Mouse (Mus musculus) heart, embryonic 16.5 days (tissue): ENCODE measurements around the gene Krt9. TPM values are rescaled to one million over a fixed set of nuclear protein-coding genes. Genes with fewer than 3 reads are reported as not detected.

Experiments
- ATAC-seq: fragments of 200-750 bp; cut with Nextera tagmentation; replicated peaks from 2 replicates; pipeline ENCODE4 v1.8.0; 2017; ENCODE audit warnings: moderate number of reproducible peaks; ENCODE audit not compliant: insufficient read depth, low FRiP score; ENCODE audit errors: extremely low read depth
- H3K27ac ChIP-seq: fragments of 300-500 bp; sonication (generic); 2 replicates; pipeline ENCODE4 v1.5.1; 2014; ENCODE audit warnings: mild to moderate bottlenecking, low read length, control low read depth, moderate library complexity
- H3K27me3 ChIP-seq: fragments of 300-500 bp; sonication (generic); 2 replicates; pipeline ENCODE4 v1.6.1; 2014; ENCODE audit warnings: low read length, mixed read lengths; ENCODE audit not compliant: control insufficient read depth, insufficient read depth
- H3K36me3 ChIP-seq: fragments of 300-500 bp; sonication (generic); 2 replicates; pipeline ENCODE4 v1.6.1; 2014; ENCODE audit not compliant: control insufficient read depth, insufficient read depth
- H3K4me1 ChIP-seq: fragments of 300-500 bp; sonication (generic); 2 replicates; pipeline ENCODE4 v1.6.1; 2014; ENCODE audit warnings: low read length, mixed read lengths; ENCODE audit not compliant: control insufficient read depth, insufficient read depth
- H3K4me2 ChIP-seq: fragments of 300-500 bp; sonication (generic); 2 replicates; pipeline ENCODE4 v1.6.1; 2014; ENCODE audit warnings: low read depth, mild to moderate bottlenecking, control low read depth, low read length
- H3K4me3 ChIP-seq: fragments of 300-500 bp; sonication (generic); 2 replicates; pipeline ENCODE4 v1.5.1; 2014; ENCODE audit warnings: mild to moderate bottlenecking, control low read depth, low read length
- H3K9ac ChIP-seq: fragments of 300-500 bp; sonication (generic); 2 replicates; pipeline ENCODE4 v1.6.1; 2014; ENCODE audit warnings: low read length, control low read depth
- H3K9me3 ChIP-seq: fragments of 300-500 bp; sonication (generic); replicated peaks from 2 replicates; pipeline ENCODE4 v1.6.1; 2016; ENCODE audit warnings: low read length; ENCODE audit not compliant: control insufficient read depth
- WGBS: fragments of 180-500 bp; shearing (Covaris S2); extraction: QIAGEN DNeasy Blood & Tissue Kit; methylation state at CpG from one replicate; pipeline ENCODE4 v1.1.7; 2014; 5-methylcytosine and 5-hydroxymethylcytosine counted together
- polyA plus RNA-seq: library from polyadenylated mRNA; unstranded; fragments of >200 nt; fragmentation: Nextera tagmentation; extraction: Ambion mirVana; gene quantifications from 2 replicates; pipeline ENCODE4 v1.2.1, GENCODE M21; 2015

Gene Krt9
- polyA plus RNA-seq, 1 experiment from 2014 or later = not detected

DNA sequence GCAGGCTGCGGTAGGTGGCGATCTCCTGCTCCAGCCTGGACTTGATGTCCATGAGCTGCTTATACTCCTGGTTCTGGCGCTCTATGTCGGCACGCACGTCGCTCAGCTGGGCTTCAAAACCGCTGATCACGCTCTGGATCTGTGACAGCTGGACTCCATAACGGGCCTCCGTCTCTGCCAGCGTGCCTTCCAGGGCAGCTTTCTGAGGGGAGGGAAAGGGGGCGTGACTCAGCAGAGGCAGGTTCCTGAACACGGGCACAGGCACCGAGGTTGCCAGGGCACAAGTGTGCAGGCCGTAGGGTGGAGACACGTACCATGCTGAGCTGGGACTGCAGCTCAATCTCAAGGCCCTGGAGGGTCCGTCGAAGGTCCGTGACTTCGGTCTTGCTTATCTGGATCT lies 52.1 kb downstream of the Krt9 start:
- no peak overlapping the region for H3K9ac ChIP-seq
- H3K4me2 ChIP-seq = no peak overlapping the region
- WGBS = 80% methylated on average over 21 of the region's 21 CpGs
- H3K27me3 ChIP-seq = peaks cover 4% of the 10 kb centered on the region
- no peak for ATAC-seq
- no peak overlapping the region for H3K27ac ChIP-seq
- H3K4me1 ChIP-seq = peaks cover 7% of the 10 kb centered on the region; the same call in 1 of the 2 replicates
- no peaks in the 10 kb centered on the region for H3K9me3 ChIP-seq
- H3K4me3 ChIP-seq = no peak overlapping the region
- no peaks in the 10 kb centered on the region for H3K36me3 ChIP-seq

DNA sequence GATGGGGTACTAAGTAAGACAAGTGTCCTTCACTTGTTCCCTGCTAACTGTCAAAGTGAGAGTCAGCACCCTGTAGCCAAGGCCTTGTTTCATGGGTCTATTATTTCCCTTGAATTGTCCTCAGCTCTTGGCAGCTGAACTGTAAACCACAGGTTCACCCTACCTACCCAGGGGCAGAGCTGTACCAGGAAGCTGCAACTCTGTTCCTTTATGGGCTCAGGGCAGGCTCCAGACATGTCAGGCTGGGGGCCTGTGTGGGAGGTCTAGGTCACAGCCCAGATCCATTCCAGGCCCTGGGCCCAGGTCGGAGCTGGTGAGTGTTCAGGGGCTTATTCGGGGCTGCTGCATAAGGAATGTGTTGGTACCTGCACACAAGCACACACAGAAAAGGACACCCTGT lies 53.7 kb downstream of the Krt9 start:
- no peak for ATAC-seq
- 64% methylated on average over 2 of the region's 2 CpGs for WGBS
- H3K9ac ChIP-seq = no peak overlapping the region
- H3K9me3 ChIP-seq = no peaks in the 10 kb centered on the region
- H3K36me3 ChIP-seq = no peaks in the 10 kb centered on the region
- H3K27ac ChIP-seq = no peak overlapping the region
- H3K27me3 ChIP-seq = no peaks in the 10 kb centered on the region; the same call in 1 of the 2 replicates
- H3K4me3 ChIP-seq = no peak overlapping the region
- H3K4me1 ChIP-seq = no peaks in the 10 kb centered on the region
- no peak overlapping the region for H3K4me2 ChIP-seq

DNA sequence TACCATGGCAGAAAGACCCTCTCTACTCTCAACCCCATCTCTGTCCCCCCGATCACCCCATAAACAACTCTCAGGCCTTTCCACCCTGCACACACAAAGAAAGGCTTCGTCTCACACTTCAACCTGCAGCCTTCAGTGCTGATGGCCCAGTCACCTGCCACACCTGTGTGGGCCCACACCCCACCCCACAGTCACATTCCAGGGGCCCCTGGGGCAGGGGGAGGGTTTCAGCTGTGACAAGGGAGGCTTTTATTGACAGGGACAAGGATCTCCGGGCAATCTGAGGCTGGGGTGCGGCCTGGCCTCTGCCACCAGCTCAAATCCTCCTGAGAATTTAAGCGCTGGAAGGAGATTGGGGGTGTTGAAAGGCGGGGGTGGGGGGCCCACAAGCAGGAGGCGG lies 54.2 kb downstream of the Krt9 start:
- no peak for ATAC-seq

DNA sequence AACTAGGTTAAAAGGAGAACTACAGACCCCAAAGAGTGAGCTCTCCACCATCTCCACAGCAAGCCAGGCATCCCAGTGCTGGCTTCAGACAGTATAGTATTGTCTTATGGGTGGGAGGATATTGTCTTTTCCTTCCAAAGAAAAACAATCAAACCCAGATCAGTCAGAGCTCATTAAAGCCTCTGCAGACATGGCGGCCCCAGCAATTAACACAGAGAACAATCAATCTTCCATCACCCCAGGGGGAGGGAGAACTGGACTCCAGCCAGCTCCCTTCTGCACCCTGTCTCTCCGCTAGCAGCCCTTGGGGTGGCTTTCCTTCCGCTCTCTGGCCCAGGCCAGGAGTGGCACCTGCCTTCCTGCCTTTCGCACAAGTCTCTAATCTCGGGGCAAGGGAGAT lies 55.4 kb downstream of the Krt9 start:
- Histone ChIP-seq H3K9me3 (no peaks in the 10 kb centered on the region), H3K27me3 (no peaks in the 10 kb centered on the region; the same call in 1 of the 2 replicates), H3K4me2 (no peak overlapping the region), H3K27ac (no peak overlapping the region), H3K4me3 (no peak overlapping the region), H3K36me3 (no peaks in the 10 kb centered on the region), H3K4me1 (no peaks in the 10 kb centered on the region), H3K9ac (no peak overlapping the region)
- WGBS = 55% methylated on average over 5 of the region's 5 CpGs
- no peak for ATAC-seq

More for the DNA sequence above, 54.2 kb downstream of the Krt9 start:
- no peaks in the 10 kb centered on the region for H3K9me3 ChIP-seq
- H3K4me1 ChIP-seq = no peaks in the 10 kb centered on the region
- H3K4me2 ChIP-seq = no peak overlapping the region
- H3K27me3 ChIP-seq = no peaks in the 10 kb centered on the region; the same call in 1 of the 2 replicates
- no peak overlapping the region for H3K4me3 ChIP-seq
- no peaks in the 10 kb centered on the region for H3K36me3 ChIP-seq
- 58% methylated on average over 7 of the region's 7 CpGs for WGBS
- H3K9ac ChIP-seq = no peak overlapping the region
- no peak overlapping the region for H3K27ac ChIP-seq

Other genes with a start within 250 kb of the Krt9 start
- not detected in 2 replicates for gene Krtap9-5, start 244.8 kb downstream of the Krt9 start, polyA plus RNA-seq
- not detected in 2 replicates for gene Krtap29-1, start 214.2 kb downstream of the Krt9 start, polyA plus RNA-seq
- not detected in 2 replicates for gene Krtap16-1, start 206.6 kb downstream of the Krt9 start, polyA plus RNA-seq
- gene Krtap17-1, start 199.3 kb downstream of the Krt9 start, polyA plus RNA-seq = 0.27 TPM in 1 of 2 replicates, not detected in the other
- gene Krt33a, start 177.0 kb downstream of the Krt9 start, polyA plus RNA-seq = not detected in 2 replicates
- not detected in 2 replicates for gene Krt33b, start 163.4 kb downstream of the Krt9 start, polyA plus RNA-seq
- gene Krt34, start 151.7 kb downstream of the Krt9 start, polyA plus RNA-seq = not detected in 2 replicates
- gene Krt31, start 142.7 kb downstream of the Krt9 start, polyA plus RNA-seq = 0.12 TPM in 1 of 2 replicates, not detected in the other
- gene Krt32, start 105.0 kb downstream of the Krt9 start, polyA plus RNA-seq = not detected in 2 replicates
- not detected in 2 replicates for gene Krt35, start 97.0 kb downstream of the Krt9 start, polyA plus RNA-seq
- not detected in 2 replicates for gene Krt36, start 87.6 kb downstream of the Krt9 start, polyA plus RNA-seq
- 0.58 and 1.7 TPM in 2 replicates for gene Krt13, start 71.7 kb downstream of the Krt9 start, polyA plus RNA-seq
- gene Krt15, start 57.3 kb downstream of the Krt9 start, polyA plus RNA-seq = 12.4 and 18.4 TPM in 2 replicates
- 64.1 and 79.3 TPM in 2 replicates for gene Krt19, start 44.6 kb downstream of the Krt9 start, polyA plus RNA-seq
- 5.0 and 7.8 TPM in 2 replicates for gene Krt14, start 14.3 kb upstream of the Krt9 start, polyA plus RNA-seq
- gene Krt16, start 55.7 kb upstream of the Krt9 start, polyA plus RNA-seq = 0.24 and 0.49 TPM in 2 replicates
- gene Krt17, start 67.8 kb upstream of the Krt9 start, polyA plus RNA-seq = 26.6 and 58.5 TPM in 2 replicates
- not detected in 2 replicates for gene Krt42, start 76.6 kb upstream of the Krt9 start, polyA plus RNA-seq
- gene Eif1, start 126.6 kb upstream of the Krt9 start, polyA plus RNA-seq = 1,600 and 1,609 TPM in 2 replicates
- not detected in 2 replicates for gene Gast, start 141.2 kb upstream of the Krt9 start, polyA plus RNA-seq
- 5.6 and 5.8 TPM in 2 replicates for gene Hap1, start 162.9 kb upstream of the Krt9 start, polyA plus RNA-seq
- gene Jup, start 204.5 kb upstream of the Krt9 start, polyA plus RNA-seq = 140 and 155 TPM in 2 replicates
- gene P3h4, start 221.6 kb upstream of the Krt9 start, polyA plus RNA-seq = 50.8 and 52.6 TPM in 2 replicates
- gene Fkbp10, start 222.5 kb upstream of the Krt9 start, polyA plus RNA-seq = 89.4 and 98.0 TPM in 2 replicates
- 107 and 110 TPM in 2 replicates for gene Nt5c3b, start 248.6 kb upstream of the Krt9 start, polyA plus RNA-seq
- gene Klhl10, start 248.7 kb upstream of the Krt9 start, polyA plus RNA-seq = 0.29 and 0.47 TPM in 2 replicates